Mouse (Mus musculus) hindbrain, embryonic 14.5 days (tissue): ENCODE results near the gene Larp6. TPM values are rescaled to one million over a fixed set of nuclear protein-coding genes. Genes with fewer than 3 reads are reported as not detected.

Source experiments
- ATAC-seq: fragments of 200-750 bp; cut with Nextera tagmentation; 2 replicates; pipeline ENCODE4 v1.8.0; 2017; ENCODE audit warnings: moderate number of reproducible peaks, mild to moderate bottlenecking, moderate TSS enrichment, moderate library complexity; ENCODE audit not compliant: low FRiP score
- DNase-seq: peaks from one replicate; pipeline ENCODE4 v3.0.0-alpha.2; 2015; ENCODE audit warnings: low spot score
- H3K27ac ChIP-seq: fragments of 300-500 bp; sonication (generic); 2 replicates; pipeline ENCODE4 v1.5.1; 2014; ENCODE audit warnings: mild to moderate bottlenecking, moderate library complexity
- H3K27me3 ChIP-seq: fragments of 300-500 bp; sonication (generic); 2 replicates; pipeline ENCODE4 v1.6.1; 2014; ENCODE audit warnings: mild to moderate bottlenecking, low read length, mixed read lengths; ENCODE audit not compliant: control insufficient read depth, insufficient read depth
- H3K36me3 ChIP-seq: fragments of 300-500 bp; sonication (generic); replicated peaks from 2 replicates; pipeline ENCODE4 v1.6.1; 2014; ENCODE audit not compliant: control insufficient read depth, insufficient read depth
- H3K4me1 ChIP-seq: fragments of 300-500 bp; sonication (generic); replicated peaks from 2 replicates; pipeline ENCODE4 v1.6.1; 2014; ENCODE audit warnings: antibody characterized with exemption, low read length, mixed read lengths; ENCODE audit not compliant: control insufficient read depth, insufficient read depth
- H3K4me2 ChIP-seq: fragments of 300-500 bp; sonication (generic); replicated peaks from 2 replicates; pipeline ENCODE4 v1.6.1; 2014; ENCODE audit warnings: mild to moderate bottlenecking, moderate library complexity
- H3K4me3 ChIP-seq: fragments of 300-500 bp; sonication (generic); replicated peaks from 2 replicates; pipeline ENCODE4 v1.5.1; 2014; ENCODE audit warnings: mild to moderate bottlenecking, low read length
- H3K9ac ChIP-seq: fragments of 300-500 bp; sonication (generic); 2 replicates; pipeline ENCODE4 v1.6.1; 2014
- H3K9me3 ChIP-seq: fragments of 300-500 bp; sonication (generic); 2 replicates; pipeline ENCODE4 v1.6.1; 2016; ENCODE audit warnings: low read length; ENCODE audit not compliant: control insufficient read depth
- WGBS: fragments of 180-500 bp; shearing (Covaris S2); extraction: QIAGEN DNeasy Blood & Tissue Kit; methylation state at CpG from one replicate; pipeline ENCODE4 v1.1.7; 2014; 5-methylcytosine and 5-hydroxymethylcytosine counted together
- polyA plus RNA-seq: library from polyadenylated mRNA; unstranded; fragments of >200 nt; fragmentation: Nextera tagmentation; extraction: Ambion mirVana; gene quantifications from 2 replicates; pipeline ENCODE4 v1.2.1, GENCODE M21; 2014

Gene Larp6
- polyA plus RNA-seq, 1 experiment from 2014 or later, result 18.6 TPM

DNA sequence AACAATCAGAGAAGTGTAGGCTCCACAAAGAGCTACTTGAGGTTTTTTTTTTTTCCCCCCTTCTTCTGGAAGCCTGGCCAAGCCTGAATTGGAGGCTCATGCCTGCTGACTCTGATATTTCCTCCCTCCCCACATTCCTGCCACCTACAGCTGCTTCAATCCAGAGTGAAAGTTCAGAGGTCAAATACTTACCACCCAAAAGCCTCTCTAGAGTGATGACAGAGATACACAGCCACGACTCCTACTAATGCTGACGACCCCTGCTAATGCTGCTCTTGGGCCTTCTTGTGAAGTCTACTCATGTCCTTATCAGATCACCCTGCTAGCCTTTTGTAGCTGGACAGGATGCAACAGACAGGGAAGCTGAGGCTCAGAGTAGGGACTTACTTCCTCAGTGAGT, 52.4 kb downstream of the Larp6 start:
- Histone ChIP-seq H3K9ac (no peak overlapping the region), H3K9me3 (no peaks in the 10 kb centered on the region), H3K4me2 (no peak overlapping the region), H3K4me1 (no peaks in the 10 kb centered on the region), H3K4me3 (no peak overlapping the region), H3K27ac (no peak overlapping the region), H3K27me3 (no peaks in the 10 kb centered on the region), H3K36me3 (no peaks in the 10 kb centered on the region)
- 48% methylated on average over 2 of the region's 2 CpGs for WGBS
- DNase-seq, result no peak
- no peak for ATAC-seq

- Histone ChIP-seq H3K4me2 (no peak overlapping the region), H3K36me3 (no peaks in the 10 kb centered on the region), H3K4me3 (no peak overlapping the region), H3K4me1 (no peaks in the 10 kb centered on the region), H3K27ac (no peak overlapping the region), H3K9ac (no peak overlapping the region), H3K27me3 (no peaks in the 10 kb centered on the region), H3K9me3 (0 out of 2 replicates have a peak, but pooled peaks cover 4% of the 10 kb centered on the region)
- WGBS, result 67% methylated on average over 9 of the region's 9 CpGs
- ATAC-seq (no peak), DNase-seq (no peak)
Observed at GRCm38 (mm10) chr9:60768393-60768792, 55.6 kb downstream of the Larp6 start.

DNA sequence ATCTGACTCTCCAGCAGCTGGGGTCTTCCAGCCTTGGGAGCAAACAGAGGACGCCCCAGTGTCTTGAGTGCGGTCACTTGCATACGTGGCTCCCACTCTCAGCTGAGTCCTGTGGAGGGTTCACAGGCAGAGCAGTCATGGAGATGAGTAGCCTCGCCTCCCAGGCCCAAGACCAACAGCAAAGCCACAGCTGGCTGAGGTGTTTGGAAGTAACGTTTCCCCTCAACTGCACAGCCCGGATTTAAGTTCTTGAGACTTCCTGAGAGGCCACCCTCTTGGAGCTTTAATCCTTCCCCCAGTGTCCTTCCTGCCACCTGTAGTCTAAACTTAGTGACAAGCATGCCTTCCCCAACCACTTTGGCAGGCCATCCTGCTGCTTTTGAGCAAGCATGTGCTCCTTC, 56.9 kb downstream of the Larp6 start:
- H3K9me3 ChIP-seq, result 0 out of 2 replicates have a peak, but pooled peaks cover 4% of the 10 kb centered on the region
- DNase-seq (no peak), ATAC-seq (no peak)
- H3K27me3 ChIP-seq, result no peaks in the 10 kb centered on the region
- H3K36me3 ChIP-seq, result no peaks in the 10 kb centered on the region
- H3K4me2 ChIP-seq, result no peak overlapping the region
- 79% methylated on average over 6 of the region's 6 CpGs for WGBS
- no peak overlapping the region for H3K9ac ChIP-seq
- no peak overlapping the region for H3K4me3 ChIP-seq
- H3K4me1 ChIP-seq, result no peaks in the 10 kb centered on the region
- H3K27ac ChIP-seq, result no peak overlapping the region

DNA sequence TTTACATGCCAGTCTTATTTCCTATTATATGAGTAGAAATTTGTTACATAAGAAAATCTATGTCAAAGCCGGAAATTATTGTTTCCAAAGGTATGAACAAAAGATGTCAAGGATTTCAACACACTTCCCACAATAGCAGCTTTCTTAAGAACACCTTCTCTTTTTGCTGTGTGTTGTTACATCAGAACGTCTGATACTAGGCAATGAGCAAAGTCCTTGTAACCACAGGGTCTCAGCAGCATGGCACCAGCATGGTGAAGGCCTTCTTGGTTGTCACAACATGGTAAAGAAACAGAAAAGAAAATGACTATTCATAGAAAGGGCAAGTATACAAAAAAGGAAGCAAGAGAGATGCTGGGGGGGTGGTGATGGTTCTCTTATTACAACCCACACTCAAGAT, 60.9 kb downstream of the Larp6 start:
- Histone ChIP-seq H3K36me3 (no peaks in the 10 kb centered on the region), H3K4me3 (no peak overlapping the region), H3K27ac (no peak overlapping the region), H3K4me1 (no peaks in the 10 kb centered on the region), H3K27me3 (no peaks in the 10 kb centered on the region), H3K9ac (no peak overlapping the region), H3K9me3 (0 out of 2 replicates have a peak, but pooled peaks cover 4% of the 10 kb centered on the region), H3K4me2 (no peak overlapping the region)
- 96% methylated on average over 2 of the region's 2 CpGs for WGBS
- ATAC-seq, result no peak
- DNase-seq, result no peak

DNA sequence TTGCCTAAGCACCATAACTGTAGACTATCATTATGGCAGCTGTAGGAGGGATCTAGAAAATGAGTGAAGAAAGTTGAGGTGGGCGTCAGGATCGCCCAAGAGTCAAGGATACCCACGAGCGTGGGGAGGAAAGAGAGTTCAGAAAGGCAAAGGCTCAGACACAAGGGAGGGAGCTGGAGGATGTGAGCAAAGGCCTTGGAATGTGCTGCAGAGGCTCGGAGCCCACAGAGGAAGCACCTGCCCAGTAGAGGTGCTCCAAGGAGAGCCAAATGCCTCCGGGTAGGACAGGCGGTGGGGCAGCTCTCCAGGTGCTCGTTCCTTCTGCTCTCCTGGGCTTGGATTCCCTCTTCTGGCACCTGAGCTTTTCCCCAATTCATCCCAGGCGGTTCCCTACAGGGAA, 64.1 kb downstream of the Larp6 start:
- no peak overlapping the region for H3K27ac ChIP-seq
- WGBS, result 91% methylated on average over 9 of the region's 9 CpGs
- H3K4me1 ChIP-seq, result peaks cover 3% of the 10 kb centered on the region; the same call in 1 of the 2 replicates

GRCm38 (mm10) chr9:60782057-60782789, 69.4 kb downstream of the Larp6 start:
- Histone ChIP-seq H3K4me1 (peaks cover 5% of the 10 kb centered on the region; the same call in 1 of the 2 replicates), H3K4me3 (no peak overlapping the region), H3K4me2 (no peak overlapping the region), H3K27ac (no peak overlapping the region), H3K27me3 (no peaks in the 10 kb centered on the region), H3K9me3 (no peaks in the 10 kb centered on the region), H3K36me3 (no peaks in the 10 kb centered on the region), H3K9ac (no peak overlapping the region)
- no peak for DNase-seq
- ATAC-seq, result no peak
- WGBS, result 79% methylated on average over 9 of the region's 9 CpGs

More for the DNA sequence above, 64.1 kb downstream of the Larp6 start:
- no peak for ATAC-seq
- Histone ChIP-seq H3K36me3 (no peaks in the 10 kb centered on the region), H3K9me3 (0 out of 2 replicates have a peak, but pooled peaks cover 4% of the 10 kb centered on the region), H3K4me3 (no peak overlapping the region), H3K9ac (no peak overlapping the region), H3K4me2 (no peak overlapping the region), H3K27me3 (no peaks in the 10 kb centered on the region)
- DNase-seq, result no peak

DNA sequence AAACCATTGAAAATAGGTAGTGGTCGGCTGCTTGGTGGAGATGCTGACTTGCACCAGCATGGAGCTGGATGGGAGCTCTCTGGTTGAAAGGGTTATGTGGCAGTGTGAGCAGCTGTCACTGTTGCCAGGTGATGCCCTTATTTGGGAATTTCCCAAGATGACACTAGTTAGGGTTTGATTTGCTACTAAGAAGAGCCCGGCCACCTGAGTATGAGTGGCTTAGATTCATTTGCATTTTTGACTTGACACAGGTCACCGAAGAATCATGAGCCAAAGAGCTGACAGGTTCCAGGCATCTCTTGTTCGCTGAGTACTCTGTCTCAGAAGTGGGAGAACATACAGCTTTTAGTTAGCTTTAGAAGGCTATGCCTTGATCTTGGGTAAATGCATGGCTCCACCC, 72.3 kb downstream of the Larp6 start:
- H3K27ac ChIP-seq, result no peak overlapping the region
- H3K36me3 ChIP-seq, result no peaks in the 10 kb centered on the region
- no peaks in the 10 kb centered on the region for H3K27me3 ChIP-seq
- ATAC-seq, result no peak
- no peak for DNase-seq
- H3K4me3 ChIP-seq, result no peak overlapping the region
- no peak overlapping the region for H3K4me2 ChIP-seq
- no peaks in the 10 kb centered on the region for H3K9me3 ChIP-seq
- no peak overlapping the region for H3K9ac ChIP-seq
- peaks cover 5% of the 10 kb centered on the region; the same call in 1 of the 2 replicates for H3K4me1 ChIP-seq
- 65% methylated on average over 4 of the region's 4 CpGs for WGBS

GRCm38 (mm10) chr9:60787517-60788110, 74.8 kb downstream of the Larp6 start:
- Histone ChIP-seq H3K36me3 (no peaks in the 10 kb centered on the region), H3K27ac (no peak overlapping the region), H3K4me3 (no peak overlapping the region), H3K27me3 (no peaks in the 10 kb centered on the region), H3K9me3 (no peaks in the 10 kb centered on the region), H3K9ac (no peak overlapping the region), H3K4me2 (no peak overlapping the region), H3K4me1 (no peaks in the 10 kb centered on the region)
- DNase-seq (no peak), ATAC-seq (no peak)
- 16% methylated on average over 2 of the region's 2 CpGs for WGBS
